Mouse (Mus musculus): ENCODE results near the gene Epb42.

GRCm38 (mm10) chr2:120979819-120980218 lies 57.1 kb downstream of the Epb42 start:
- TF ChIP-seq CTCF (IDR thresholded peaks at IDR 0.05; ENCODE audit: low read depth, low read length): no peak
- no peak for TF ChIP-seq POLR2A (IDR thresholded peaks at IDR 0.05; ENCODE audit: insufficient read depth, low read length)
